Mouse (Mus musculus) lung, postnatal 0 days (tissue): Measurements from ENCODE around the gene Erc2.

ENCODE experiments used
- CTCF ChIP-seq: IDR thresholded peaks from 2 replicates; pipeline ENCODE4 v1.5.1; 2016; ENCODE audit warnings: antibody characterized with exemption, mild to moderate bottlenecking
- EP300 ChIP-seq: IDR thresholded peaks from 2 replicates; pipeline ENCODE4 v1.6.1; 2016; ENCODE audit warnings: antibody characterized with exemption, mild to moderate bottlenecking, control low read depth

DNA sequence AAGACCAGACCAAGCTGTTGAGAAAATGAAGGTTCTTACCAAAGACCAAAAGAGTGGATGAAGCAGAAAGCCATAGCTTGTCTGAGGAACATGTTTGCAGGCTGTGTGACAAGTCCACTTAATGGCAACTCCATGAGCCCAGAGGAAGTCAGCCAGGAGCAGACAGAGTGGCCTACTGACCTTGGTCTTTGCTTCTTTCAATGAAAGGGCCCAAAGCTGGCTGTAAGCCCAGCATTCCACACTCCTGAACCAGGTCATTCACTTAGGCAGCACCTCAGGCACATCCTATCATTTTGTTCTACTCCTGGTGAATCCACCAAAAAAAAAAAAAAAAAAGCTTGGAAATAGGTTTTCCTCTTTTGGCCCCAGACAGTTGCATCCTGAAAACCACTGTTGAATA is 664.3 kb downstream of the Erc2 start:
- TF ChIP-seq CTCF: no peak
- TF ChIP-seq EP300: no peak
